Mouse (Mus musculus) retina, adult 2 months (tissue): Measurements from ENCODE around the gene March2.

Experiments used
- DNase-seq: peaks from one replicate; pipeline ENCODE4 v3.0.0-alpha.2; 2012; ENCODE audit warnings: low read depth, low spot score

The March2 gene

DNA sequence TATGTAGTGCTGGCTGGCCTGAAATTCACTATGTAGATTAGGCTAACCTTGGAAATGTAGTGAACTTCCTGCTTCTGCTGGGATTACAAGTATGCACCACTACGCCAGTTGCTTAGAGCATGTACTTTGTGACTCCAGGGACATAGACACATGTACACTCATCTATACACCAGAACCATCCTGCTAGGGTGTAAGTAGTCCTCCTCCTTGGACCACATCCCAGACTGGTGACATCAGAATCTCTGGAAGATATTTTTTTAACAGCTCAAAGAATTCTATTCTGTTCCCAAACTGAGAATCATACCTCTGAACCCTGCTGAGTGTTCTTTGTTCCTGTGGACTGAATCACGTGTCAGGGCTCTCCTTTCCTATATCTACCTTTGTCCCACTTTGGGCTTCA is 81.4 kb downstream of the March2 start:
- DNase-seq: no peak
